Mouse (Mus musculus): ENCODE measurements around the gene Stx4a. TPM values are rescaled to one million over a fixed set of nuclear protein-coding genes. Genes with fewer than 3 reads are reported as not detected.
"Not testable (repeated sequence)": the region's sequence is repeated elsewhere in the genome, so short reads cannot be mapped to it uniquely, and the experiment has no call there.

The Stx4a gene
- polyA plus RNA-seq, 1 experiment from 2014 or later, result 48.1 TPM

- H3K9me3 ChIP-seq, result no peaks in the 10 kb centered on the region
- H3K27me3 ChIP-seq (replicated peaks), result no peaks in the 10 kb centered on the region
- H3K4me3 ChIP-seq (replicated peaks), result no peak overlapping the region
- peak; percentile 37; the same call in 1 of the 2 replicates for ATAC-seq (ENCODE audit: insufficient read depth, low FRiP score, low read depth)
- no peak overlapping the region for H3K9ac ChIP-seq
- 0 out of 2 replicates have a peak, but pooled peaks cover 4% of the 10 kb centered on the region for H3K4me1 ChIP-seq
- no peak overlapping the region for H3K27ac ChIP-seq
- 57% methylated on average over 15 of the region's 15 CpGs for WGBS
- H3K36me3 ChIP-seq, result no peaks in the 10 kb centered on the region
- H3K4me2 ChIP-seq, result no peak overlapping the region
These were observed 7.9 kb upstream of the Stx4a start for GRCm38 (mm10) chr7:127815954-127816821.

- Histone ChIP-seq H3K9me3 (no peaks in the 10 kb centered on the region), H3K9ac (no peak overlapping the region), H3K4me3 (replicated peaks) (no peak overlapping the region), H3K27ac (no peak overlapping the region), H3K4me2 (no peak overlapping the region), H3K36me3 (no peaks in the 10 kb centered on the region), H3K27me3 (replicated peaks) (no peaks in the 10 kb centered on the region), H3K4me1 (0 out of 2 replicates have a peak, but pooled peaks cover 4% of the 10 kb centered on the region)
- ATAC-seq (ENCODE audit: insufficient read depth, low FRiP score, low read depth), result no peak
- WGBS, result 71% methylated on average over 7 of the region's 7 CpGs
These were observed 7.0 kb upstream of the Stx4a start for GRCm38 (mm10) chr7:127817053-127817452.

GRCm38 (mm10) chr7:127817776-127818175, 6.3 kb upstream of the Stx4a start:
- no peak for ATAC-seq (ENCODE audit: insufficient read depth, low FRiP score, low read depth)
- 82% methylated on average over 5 of the region's 5 CpGs for WGBS
- Histone ChIP-seq H3K4me2 (no peak overlapping the region), H3K36me3 (no peaks in the 10 kb centered on the region), H3K9me3 (no peaks in the 10 kb centered on the region), H3K4me3 (replicated peaks) (no peak overlapping the region), H3K4me1 (peaks cover 4% of the 10 kb centered on the region; the same call in 1 of the 2 replicates), H3K27ac (no peak overlapping the region), H3K27me3 (replicated peaks) (no peaks in the 10 kb centered on the region), H3K9ac (no peak overlapping the region)

- no peak for ATAC-seq (ENCODE audit: insufficient read depth, low FRiP score, low read depth)
- Histone ChIP-seq H3K9me3 (no peaks in the 10 kb centered on the region), H3K27me3 (replicated peaks) (no peaks in the 10 kb centered on the region), H3K4me3 (replicated peaks) (no peak overlapping the region), H3K36me3 (no peaks in the 10 kb centered on the region), H3K27ac (no peak overlapping the region), H3K4me2 (no peak overlapping the region), H3K4me1 (peaks cover 3% of the 10 kb centered on the region; the same call in 1 of the 2 replicates), H3K9ac (no peak overlapping the region)
- WGBS, result 52% methylated on average over 13 of the region's 13 CpGs
These were observed 3.1 kb upstream of the Stx4a start for GRCm38 (mm10) chr7:127820836-127821509.

GRCm38 (mm10) chr7:127822494-127822893, 1.6 kb upstream of the Stx4a start:
- Histone ChIP-seq H3K4me1 (peaks cover 3% of the 10 kb centered on the region; the same call in 1 of the 2 replicates), H3K4me3 (replicated peaks) (no peak overlapping the region), H3K9ac (no peak overlapping the region), H3K27ac (no peak overlapping the region), H3K9me3 (no peaks in the 10 kb centered on the region), H3K4me2 (no peak overlapping the region), H3K27me3 (replicated peaks) (no peaks in the 10 kb centered on the region), H3K36me3 (no peaks in the 10 kb centered on the region)
- no peak for ATAC-seq (ENCODE audit: insufficient read depth, low FRiP score, low read depth)
- 79% methylated on average over 3 of the region's 3 CpGs for WGBS

GRCm38 (mm10) chr7:127823236-127824171, 590 bp upstream of the Stx4a start:
- H3K9ac ChIP-seq, result peak overlapping the region; percentile 52
- 63% methylated on average over 11 of the region's 11 CpGs for WGBS
- no peak overlapping the region for H3K27ac ChIP-seq

GRCm38 (mm10) chr7:127835550-127835949, 11.5 kb downstream of the Stx4a start:
- no peak overlapping the region for H3K4me3 ChIP-seq (replicated peaks)
- ATAC-seq (ENCODE audit: insufficient read depth, low FRiP score, low read depth), result no peak
- H3K27ac ChIP-seq, result no peak overlapping the region
- no peaks in the 10 kb centered on the region for H3K36me3 ChIP-seq
- H3K9ac ChIP-seq, result no peak overlapping the region
- WGBS, result 86% methylated on average over 2 of the region's 2 CpGs
- no peaks in the 10 kb centered on the region for H3K4me1 ChIP-seq
- no peaks in the 10 kb centered on the region for H3K9me3 ChIP-seq
- H3K27me3 ChIP-seq (replicated peaks), result no peaks in the 10 kb centered on the region
- no peak overlapping the region for H3K4me2 ChIP-seq

More at GRCm38 (mm10) chr7:127823236-127824171, 590 bp upstream of the Stx4a start:
- H3K4me2 ChIP-seq, result peak overlapping the region; percentile 70
- no peaks in the 10 kb centered on the region for H3K36me3 ChIP-seq
- no peaks in the 10 kb centered on the region for H3K27me3 ChIP-seq (replicated peaks)
- H3K4me3 ChIP-seq (replicated peaks), result peak overlapping the region; percentile 55
- H3K9me3 ChIP-seq, result no peaks in the 10 kb centered on the region
- ATAC-seq (ENCODE audit: insufficient read depth, low FRiP score, low read depth), result no peak
- H3K4me1 ChIP-seq, result peaks cover 3% of the 10 kb centered on the region; the same call in 1 of the 2 replicates

GRCm38 (mm10) chr7:127837473-127837872, 13.4 kb downstream of the Stx4a start:
- Histone ChIP-seq H3K27ac (no peak overlapping the region), H3K4me2 (no peak overlapping the region), H3K4me1 (0 out of 2 replicates have a peak, but pooled peaks cover 5% of the 10 kb centered on the region), H3K36me3 (no peaks in the 10 kb centered on the region), H3K9me3 (no peaks in the 10 kb centered on the region), H3K9ac (no peak overlapping the region), H3K27me3 (replicated peaks) (no peaks in the 10 kb centered on the region), H3K4me3 (replicated peaks) (no peak overlapping the region)
- ATAC-seq (ENCODE audit: insufficient read depth, low FRiP score, low read depth), result no peak
- WGBS, result 86% methylated on average over 5 of the region's 5 CpGs

GRCm38 (mm10) chr7:127837878-127838277, 13.8 kb downstream of the Stx4a start:
- H3K27ac ChIP-seq; H3K36me3 ChIP-seq; H3K4me1 ChIP-seq; H3K27me3 ChIP-seq (replicated peaks); ATAC-seq (ENCODE audit: insufficient read depth, low FRiP score, low read depth); H3K4me3 ChIP-seq (replicated peaks); H3K9me3 ChIP-seq; H3K9ac ChIP-seq; H3K4me2 ChIP-seq: not testable (repeated sequence)
- WGBS, result 83% methylated on average over 4 of the region's 4 CpGs

GRCm38 (mm10) chr7:127840031-127840430, 15.9 kb downstream of the Stx4a start:
- H3K4me1 ChIP-seq; H3K9me3 ChIP-seq; H3K4me2 ChIP-seq; H3K27me3 ChIP-seq (replicated peaks); H3K27ac ChIP-seq; H3K4me3 ChIP-seq (replicated peaks); H3K9ac ChIP-seq; ATAC-seq (ENCODE audit: insufficient read depth, low FRiP score, low read depth): not testable (repeated sequence)
- H3K36me3 ChIP-seq, result peaks cover 15% of the 10 kb centered on the region
- 75% methylated on average over 2 of the region's 2 CpGs for WGBS

GRCm38 (mm10) chr7:127840886-127841285, 16.8 kb downstream of the Stx4a start:
- Histone ChIP-seq H3K27me3 (replicated peaks) (no peaks in the 10 kb centered on the region), H3K4me1 (0 out of 2 replicates have a peak, but pooled peaks cover 5% of the 10 kb centered on the region), H3K4me2 (peak overlapping the region; percentile 87), H3K27ac (peak overlapping the region; percentile 91), H3K4me3 (replicated peaks) (peak overlapping the region; percentile 78), H3K9me3 (no peaks in the 10 kb centered on the region), H3K9ac (0 out of 2 replicates have a peak overlapping the region, but pooled peaks have one; percentile 9), H3K36me3 (peaks cover 18% of the 10 kb centered on the region)
- WGBS, result 1% methylated on average over 15 of the region's 15 CpGs
- no peak for ATAC-seq (ENCODE audit: insufficient read depth, low FRiP score, low read depth)
